Mouse (Mus musculus) kidney, postnatal 10 days (tissue): ENCODE results near the gene Chrm4.

Experiments
- DNase-seq: peaks from one replicate; pipeline ENCODE4 v3.0.0; 2021; ENCODE audit warnings: mixed read lengths

Gene Chrm4

DNA sequence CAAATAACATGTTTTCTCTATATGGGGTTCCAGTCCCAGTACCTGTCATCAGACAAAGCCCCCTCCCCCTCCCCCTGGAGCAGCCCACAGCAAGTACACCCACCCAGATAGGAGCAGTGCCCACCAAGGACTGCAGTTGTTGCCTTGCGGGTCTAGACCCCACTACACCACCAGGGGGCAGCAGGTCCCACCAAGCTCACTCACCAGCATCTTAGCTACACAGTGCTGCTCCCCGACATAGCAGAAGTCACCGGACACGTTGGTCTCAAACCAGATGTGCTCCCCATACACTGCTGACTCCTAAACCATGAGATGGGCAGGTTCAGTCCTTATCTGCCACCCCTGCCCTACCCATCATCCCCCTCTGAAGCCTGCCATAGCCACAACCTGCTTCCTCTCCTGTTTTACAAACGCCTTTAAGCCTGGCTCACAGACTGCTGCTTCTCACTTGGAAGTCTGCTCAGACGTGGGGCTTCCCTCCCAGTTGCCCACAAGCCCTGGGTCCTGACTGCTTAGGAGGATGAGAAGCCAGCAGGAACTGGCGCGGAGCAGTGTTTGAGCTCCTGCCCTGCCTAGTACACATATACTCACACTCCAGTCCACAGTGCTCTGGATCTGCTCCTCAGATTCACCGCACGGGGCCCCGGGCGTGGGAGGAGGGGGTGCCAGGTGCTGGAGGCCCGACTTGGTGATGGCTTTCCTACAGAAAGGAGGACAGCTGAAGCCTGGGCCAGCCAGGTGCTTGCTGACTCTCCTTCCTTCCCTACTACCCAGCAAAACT lies 17.3 kb downstream of the Chrm4 start:
- DNase-seq, result peak; percentile 88

- DNase-seq, result no peak
These were observed 18.4 kb downstream of the Chrm4 start, which contains the start of gene Gm9821 for GRCm38 (mm10) chr2:91945483-91945882. Gene Gm9821 (plus strand): TSS chr2:91945703.

GRCm38 (mm10) chr2:91946836-91947235 lies 19.8 kb downstream of the Chrm4 start:
- DNase-seq, result peak; percentile 62

DNA sequence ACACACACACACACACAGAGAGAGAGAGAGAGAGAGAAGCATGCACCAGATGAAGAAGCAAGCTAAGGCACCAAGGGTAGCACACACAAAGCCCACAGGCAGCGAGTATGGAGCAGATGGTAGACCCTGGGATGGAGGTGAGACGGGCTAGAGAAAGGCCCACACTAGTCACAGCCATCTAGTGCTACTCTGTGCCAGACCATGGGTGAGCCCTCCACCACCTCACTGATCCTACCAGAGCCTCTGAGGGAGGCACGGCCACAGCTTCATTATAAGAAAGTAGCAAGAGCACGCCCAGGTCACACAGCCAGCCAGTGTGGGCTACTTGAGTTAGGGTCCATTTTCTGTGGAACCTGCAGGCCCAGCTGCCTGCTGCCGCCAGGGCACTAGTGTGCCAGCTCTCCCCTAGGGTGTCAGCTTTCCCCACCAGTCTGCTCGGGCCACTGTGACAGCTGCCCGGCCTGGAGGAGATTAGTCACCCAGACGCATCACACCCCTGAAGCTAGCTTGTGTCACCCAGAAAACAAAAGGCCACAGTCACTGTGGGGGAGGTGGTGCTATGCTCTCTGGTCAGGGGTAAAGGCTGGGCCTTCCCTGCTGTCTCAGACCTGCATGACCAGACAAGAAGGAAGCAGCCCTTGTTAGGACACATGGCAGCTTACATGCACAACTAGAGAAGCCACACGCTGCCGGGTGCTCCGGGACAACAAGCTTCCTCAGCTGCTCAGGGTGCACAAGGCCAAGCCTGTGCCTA lies 20.5 kb downstream of the Chrm4 start:
- no peak for DNase-seq

GRCm38 (mm10) chr2:91948151-91948509 lies 21.1 kb downstream of the Chrm4 start:
- DNase-seq, result no peak

GRCm38 (mm10) chr2:91948792-91949241 lies 21.8 kb downstream of the Chrm4 start:
- peak; percentile 59 for DNase-seq

DNA sequence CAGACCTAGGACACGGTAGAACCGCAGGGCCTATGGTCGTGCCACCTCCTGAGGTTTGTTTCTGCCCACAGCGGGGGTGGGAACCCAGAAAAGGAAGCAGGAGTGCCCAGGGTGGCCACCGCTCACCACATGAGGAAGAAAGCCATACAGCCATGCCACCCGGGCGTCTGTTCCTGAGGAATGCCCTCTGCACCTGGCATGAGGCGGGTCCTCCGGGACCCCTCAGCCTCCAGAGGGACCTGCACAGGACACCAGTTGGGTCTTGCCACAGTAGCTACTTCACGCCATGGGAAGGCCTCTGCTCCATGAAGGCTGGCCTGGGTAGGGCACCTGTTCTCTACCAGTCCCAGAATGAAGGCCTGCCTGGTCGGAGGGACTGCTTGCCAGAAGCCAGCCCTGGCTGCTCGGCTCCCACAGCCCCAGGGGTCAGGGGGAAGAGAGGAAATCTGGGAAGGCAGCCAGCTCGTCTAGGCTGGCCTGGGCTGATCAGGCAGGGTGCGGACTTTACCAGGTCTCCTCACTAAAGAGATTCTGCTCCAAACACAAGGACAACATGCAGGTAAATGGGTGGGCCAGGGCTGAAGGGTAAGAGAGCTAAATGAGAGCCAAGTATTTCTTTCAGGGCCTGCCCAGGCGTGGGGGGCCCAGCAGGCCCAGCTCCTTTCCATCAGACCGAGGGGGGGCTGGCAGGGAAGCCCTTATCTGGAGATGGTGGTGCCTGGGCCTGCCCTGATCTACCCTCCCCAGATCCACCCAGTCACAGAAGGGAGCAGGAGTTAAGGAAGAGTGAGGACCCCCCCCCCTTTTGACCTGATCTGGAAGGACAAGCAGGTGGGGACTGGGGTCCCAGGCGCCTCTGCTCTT lies 22.6 kb downstream of the Chrm4 start:
- DNase-seq, result peak; percentile 87

DNA sequence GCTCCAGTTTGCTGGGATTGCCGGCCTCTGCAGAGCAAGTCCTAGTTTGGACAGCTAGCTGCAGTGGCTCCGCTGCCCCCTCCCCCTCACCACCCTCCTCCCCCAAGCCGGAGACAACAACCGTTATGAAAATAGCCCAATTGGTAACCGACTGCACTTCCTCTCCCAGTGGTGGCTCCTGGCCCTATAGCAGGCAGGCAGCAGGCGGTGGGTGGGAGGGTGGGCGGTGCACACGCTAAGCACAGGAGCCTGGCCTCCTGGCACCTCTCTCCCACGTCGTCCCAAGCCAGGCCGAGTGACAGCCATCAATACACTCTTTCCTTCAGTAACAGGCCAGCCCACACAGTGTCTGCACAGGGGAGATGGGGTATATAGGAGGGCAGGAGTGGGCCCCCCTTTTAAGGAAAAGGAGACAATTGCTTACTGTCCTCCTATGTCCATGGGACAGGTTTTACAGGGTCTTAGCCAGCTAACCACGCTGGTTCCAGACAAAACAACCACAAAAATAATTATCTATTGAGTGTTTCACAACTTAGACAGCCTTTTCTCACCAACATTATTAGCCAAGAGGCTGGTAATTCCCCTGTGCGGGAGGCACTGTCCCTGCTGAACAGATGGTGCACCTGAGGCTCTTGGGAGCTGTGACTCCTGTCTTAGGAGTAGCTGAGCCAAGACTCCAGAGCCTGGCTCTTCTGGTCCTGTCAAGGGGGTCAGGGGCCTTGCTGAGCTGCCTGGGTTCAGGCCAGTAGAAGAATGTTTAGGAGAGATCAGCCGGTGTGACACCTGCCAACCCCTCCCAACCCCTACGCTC lies 23.4 kb downstream of the Chrm4 start:
- peak; percentile 78 for DNase-seq

GRCm38 (mm10) chr2:91953825-91954224 lies 26.8 kb downstream of the Chrm4 start:
- DNase-seq, result peak; percentile 88

GRCm38 (mm10) chr2:91955121-91955591 lies 28.1 kb downstream of the Chrm4 start:
- DNase-seq, result no peak

- DNase-seq, result no peak
These were observed 28.8 kb downstream of the Chrm4 start for GRCm38 (mm10) chr2:91955875-91956274.

GRCm38 (mm10) chr2:91957096-91957495 lies 30.0 kb downstream of the Chrm4 start:
- DNase-seq, result peak; percentile 60

GRCm38 (mm10) chr2:91958049-91958448 lies 31.0 kb downstream of the Chrm4 start:
- DNase-seq, result no peak

DNA sequence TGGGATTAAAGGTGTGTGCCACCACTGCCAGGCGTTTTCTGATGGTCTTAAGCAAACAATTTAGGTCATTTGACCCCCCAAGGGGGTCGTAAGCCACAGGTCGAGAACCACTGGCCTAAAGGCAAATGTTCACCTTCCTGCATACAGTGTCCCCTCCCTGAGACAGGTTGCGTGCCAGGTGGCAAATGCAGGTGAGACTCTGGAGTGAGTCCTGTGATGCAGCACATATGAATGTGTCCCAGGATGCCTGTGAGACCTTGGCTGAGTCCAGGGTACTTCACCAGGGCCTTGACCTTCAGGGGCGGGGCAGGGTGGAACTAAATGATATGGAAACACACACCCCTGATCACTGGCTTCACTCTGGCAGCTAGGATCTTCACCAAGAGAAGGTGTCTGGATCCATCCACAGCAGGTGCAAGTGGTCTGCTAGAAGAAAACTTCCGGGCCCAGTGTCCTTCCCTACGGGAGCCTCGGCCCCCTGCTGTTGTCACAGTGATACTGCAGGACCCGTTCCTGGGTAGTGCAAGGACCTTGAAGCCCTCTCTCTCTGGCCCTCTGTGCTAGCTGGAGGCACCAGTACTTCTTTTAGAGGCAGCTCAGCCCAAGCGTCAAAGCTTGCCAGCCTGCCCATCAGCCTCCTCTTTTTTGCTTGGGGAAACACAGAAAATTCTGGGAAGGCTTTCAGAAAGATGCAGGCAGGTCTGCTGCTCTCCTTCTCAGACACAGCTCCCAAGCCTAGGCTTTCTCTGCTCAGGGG lies 31.8 kb downstream of the Chrm4 start:
- DNase-seq, result peak; percentile 82

- DNase-seq, result no peak
These were observed 32.7 kb downstream of the Chrm4 start for GRCm38 (mm10) chr2:91959544-91960410.

- no peak for DNase-seq
These were observed 33.4 kb downstream of the Chrm4 start for GRCm38 (mm10) chr2:91960459-91960858.

GRCm38 (mm10) chr2:91961901-91962761 lies 35.1 kb downstream of the Chrm4 start:
- peak; percentile 43 for DNase-seq

DNA sequence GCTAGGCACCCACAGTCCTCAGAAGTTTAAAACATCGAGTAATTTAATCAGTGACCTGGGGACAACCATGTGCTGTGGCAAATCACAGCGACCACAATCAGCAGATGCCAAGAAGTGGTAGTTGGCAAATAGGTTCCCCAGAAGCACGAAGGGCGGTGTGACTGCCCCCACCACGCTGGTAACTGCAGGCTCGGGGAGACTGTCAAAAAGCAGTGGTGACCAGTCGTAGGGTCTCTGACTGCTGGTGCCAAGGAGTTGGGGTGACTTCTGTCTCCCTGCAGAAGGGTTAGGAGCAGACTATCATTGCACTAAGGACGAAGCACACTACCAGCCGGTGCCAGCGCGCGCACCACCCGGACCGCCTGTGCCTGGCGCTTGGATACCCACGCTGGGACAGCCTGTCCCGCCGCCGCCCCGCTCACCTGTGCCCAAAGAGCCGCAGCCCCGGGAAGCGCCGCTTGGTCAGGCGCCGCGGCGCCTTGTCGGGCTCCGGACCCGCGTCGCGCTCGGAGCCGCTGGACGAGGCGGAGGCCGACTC lies 35.9 kb downstream of the Chrm4 start:
- peak; percentile 63 for DNase-seq

- DNase-seq, result peak; percentile 99
These were observed 36.4 kb downstream of the Chrm4 start for GRCm38 (mm10) chr2:91963443-91963932.
